Mouse (Mus musculus) heart, adult 18-20 months (tissue): ENCODE data around the gene Olfr1337. TPM values are rescaled to one million over a fixed set of nuclear protein-coding genes. Genes with fewer than 3 reads are reported as not detected.

Experiments used
- DNase-seq, 2 experiments: peaks; one replicate each; pipeline ENCODE4 v3.0.0; 2021 to 2022; ENCODE audit warnings: mixed read lengths in 1 of 2
- long read RNA-seq, 2 experiments: library from polyadenylated mRNA; stranded (forward); transcript quantifications; one replicate each; pipeline ENCODE4 v2.0.0; 2021
- total RNA-seq, 2 experiments: library from RNA; stranded (reverse); gene quantifications; 2 replicates each; pipeline ENCODE4 v1.2.3; 2021

The Olfr1337 gene
- total RNA-seq: not detected
- long read RNA-seq, experiment 1: 0 reads
- long read RNA-seq, experiment 2: 0 reads

DNA sequence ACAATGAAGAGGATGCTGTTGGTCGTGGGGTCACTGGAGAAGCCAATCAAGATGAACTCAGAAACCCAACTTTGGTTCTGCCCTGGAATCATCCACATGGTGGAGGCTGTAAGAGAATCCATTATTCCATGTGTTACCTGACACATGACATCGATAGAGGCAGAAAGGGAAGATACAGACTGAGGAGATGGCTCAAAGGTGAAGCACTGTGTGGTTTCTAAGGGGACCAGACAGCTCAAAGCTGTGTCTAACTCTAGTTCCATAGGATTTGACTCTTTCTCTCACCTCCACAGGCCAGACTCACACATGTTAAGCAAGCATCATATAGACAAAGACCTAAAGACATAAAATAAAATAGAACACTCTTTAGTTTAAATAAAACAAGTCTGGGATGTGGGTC is at the start of gene Olfr1337:
Olfr1337 (minus strand) TSS at position 101 of the 400 bp plus-strand sequence.
- no peak for DNase-seq

DNA sequence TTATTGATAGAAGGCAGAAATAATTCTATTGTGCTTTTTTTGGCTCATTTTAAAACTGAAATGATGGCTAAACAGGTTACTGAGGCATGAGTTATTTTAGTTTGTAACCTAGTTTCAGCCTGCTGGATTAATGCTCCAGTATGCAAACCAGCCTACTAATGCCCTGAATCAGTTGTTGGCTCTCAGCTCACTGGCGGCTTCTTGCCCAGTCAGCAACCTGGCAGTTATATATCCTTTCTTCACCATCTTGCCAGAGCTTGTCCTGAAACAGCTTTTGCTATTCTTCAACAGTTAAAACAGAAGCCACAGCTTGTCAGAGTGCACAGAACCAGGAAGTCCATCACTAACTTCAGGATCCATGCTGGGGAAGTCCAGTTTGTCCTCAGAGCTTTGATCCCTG is 36.5 kb upstream of the Olfr1337 start:
- DNase-seq: peak in 1 of 2 experiments; percentile 3

DNA sequence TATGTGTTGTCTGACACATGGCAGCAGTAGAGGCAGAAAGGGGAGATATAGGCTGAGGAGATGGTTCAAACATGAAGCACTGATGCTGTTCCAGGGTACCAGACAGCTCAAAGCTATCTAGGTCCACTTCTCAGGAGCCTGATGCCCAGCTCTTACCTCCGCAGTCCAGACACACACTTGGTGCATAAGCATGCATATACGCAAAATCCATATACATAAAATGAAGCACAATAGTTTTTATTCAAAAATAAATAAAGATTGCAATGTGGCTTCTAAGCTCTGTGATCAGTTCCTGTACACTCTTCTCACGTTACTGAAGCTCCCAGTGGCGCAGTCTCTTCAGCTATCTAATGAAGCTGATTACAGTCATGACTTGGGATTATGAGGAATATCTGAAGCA is 27.5 kb upstream of the Olfr1337 start, which contains the start of gene Olfr1335:
Olfr1335 (minus strand) TSS at position 101 of the 400 bp plus-strand sequence.
- DNase-seq: no peak

DNA sequence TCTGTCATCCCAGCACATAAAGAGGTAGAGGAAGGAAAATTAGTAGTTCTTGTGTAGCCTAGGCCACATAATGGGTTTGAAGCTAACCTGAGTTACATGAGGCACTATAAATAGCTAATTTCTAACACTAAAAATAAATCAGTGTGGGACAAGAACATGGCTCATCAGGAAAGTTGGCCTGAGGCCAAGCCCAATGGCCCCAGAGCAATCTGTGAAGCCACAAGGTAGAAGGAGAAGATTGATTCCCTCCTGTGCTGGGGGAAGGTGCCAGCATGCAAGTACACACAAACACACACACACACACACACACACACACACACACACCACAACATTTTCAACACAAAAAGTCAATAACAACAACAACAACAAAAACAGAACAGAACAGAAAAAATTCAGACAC is 10.4 kb upstream of the Olfr1337 start:
- peak; percentile 42 to 51 for DNase-seq

DNA sequence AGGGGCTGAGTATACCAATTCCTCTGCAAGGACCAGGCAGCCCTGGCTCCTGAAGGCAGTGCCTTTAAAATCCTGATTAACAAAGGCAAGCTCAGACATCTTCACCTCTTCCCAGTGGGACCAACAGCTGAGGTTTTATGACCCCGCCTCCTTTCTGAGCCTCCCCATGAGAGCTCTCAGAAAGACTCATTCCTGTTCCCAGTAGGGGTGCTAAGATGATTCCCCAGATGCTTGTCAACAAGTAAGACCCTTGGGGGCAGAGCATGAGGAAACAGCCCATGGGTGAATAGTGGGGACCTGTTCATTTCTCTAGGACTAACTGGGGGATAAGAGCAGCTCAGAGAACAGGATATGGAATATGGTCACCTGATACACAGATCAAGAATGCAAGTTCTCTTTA is 23.7 kb downstream of the Olfr1337 start, which contains the start of gene Olfr1338:
Olfr1338 (minus strand) TSS at position 101 of the 400 bp plus-strand sequence.
- no peak for DNase-seq

DNA sequence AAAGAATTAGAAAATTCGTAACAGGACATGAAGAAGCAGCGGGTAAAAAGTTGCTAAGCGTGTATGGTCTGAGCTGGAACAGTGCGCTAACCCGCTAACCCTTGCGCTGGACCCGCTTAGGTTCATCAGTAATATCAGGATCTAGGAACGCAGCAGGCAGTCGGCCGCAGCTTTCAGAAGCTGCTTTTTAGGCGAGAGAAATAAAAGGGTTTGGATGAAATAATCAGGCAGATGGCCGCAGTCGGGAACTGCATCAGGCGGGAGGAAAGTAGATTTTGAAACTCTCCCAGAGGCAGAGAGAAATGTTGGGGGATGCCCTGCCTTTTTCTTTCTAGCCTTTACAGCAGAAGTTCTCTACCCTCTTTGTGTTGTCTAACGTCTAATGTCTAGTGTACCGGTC is 40.5 kb downstream of the Olfr1337 start:
- no peak for DNase-seq

DNA sequence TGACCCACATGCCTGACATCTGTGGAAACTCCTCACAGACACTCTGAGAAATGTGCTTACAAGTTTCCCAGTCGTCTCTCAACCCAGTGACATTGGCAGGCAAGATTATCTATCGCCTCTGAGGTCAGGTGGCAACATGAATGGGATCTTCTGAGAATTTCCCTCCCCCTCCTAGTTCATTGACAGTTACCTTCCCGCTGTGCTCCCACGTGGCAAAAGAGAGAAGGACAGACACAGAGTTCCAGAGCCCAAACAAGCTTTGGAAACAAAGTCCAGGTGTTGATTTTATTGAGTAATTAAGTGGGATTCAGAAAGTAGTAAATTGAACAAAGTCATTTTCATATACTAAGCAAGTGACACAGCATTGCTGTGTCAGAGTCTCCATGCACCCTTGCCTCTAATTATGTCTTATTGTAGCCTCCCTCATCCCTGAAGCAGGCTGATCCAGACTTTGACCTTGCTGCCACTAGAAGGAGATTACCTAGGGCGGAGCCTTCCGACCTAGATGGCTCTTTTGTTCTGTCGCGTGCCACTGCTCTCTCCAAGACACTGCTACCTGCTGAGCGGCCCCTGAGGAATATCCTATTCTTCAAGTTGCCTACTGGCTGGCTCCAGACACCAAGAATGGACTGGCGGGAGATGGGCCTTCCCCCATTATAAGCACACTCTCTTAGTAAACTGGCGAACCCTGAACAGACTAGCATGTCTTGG is 41.2 kb downstream of the Olfr1337 start:
- DNase-seq: no peak

DNA sequence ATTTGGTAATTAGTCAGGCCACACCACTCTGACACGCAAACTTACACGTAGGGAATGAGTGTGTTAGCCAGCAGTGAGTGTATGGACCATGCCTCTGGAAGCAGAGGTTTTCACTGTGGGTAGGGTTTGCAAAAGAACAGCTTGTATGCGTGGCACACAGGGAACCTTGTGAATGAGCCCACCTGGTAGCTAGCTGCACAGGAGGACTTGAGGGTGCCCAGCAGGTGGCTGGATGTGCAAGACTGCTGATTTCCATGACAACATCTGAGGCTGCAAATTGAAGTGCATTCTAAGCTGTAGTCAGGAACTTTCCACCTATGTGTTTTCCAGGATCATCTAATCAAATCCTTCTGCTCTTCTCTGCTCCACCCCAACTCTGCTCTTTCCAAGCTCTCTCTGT is 42.8 kb downstream of the Olfr1337 start:
- DNase-seq: no peak

DNA sequence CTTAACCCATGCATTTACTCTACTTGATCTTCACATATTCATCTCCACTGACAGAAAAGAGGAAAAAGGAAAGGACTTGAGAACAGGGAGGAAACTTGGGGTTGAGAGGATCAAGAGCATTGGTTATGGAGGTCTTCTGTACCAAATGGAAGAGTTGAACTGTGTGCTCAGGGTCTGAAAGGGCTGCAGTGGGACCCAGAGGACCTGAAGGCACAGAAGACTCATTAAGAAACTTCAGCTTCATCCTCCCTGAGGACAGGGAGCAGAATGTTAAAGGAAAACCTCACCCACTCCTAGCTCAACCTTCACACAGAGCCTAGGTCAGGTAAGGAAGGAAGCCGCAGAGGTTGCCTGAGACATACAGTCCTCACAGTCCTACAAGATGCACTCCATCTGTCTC is 50.5 kb downstream of the Olfr1337 start, which contains the start of gene Olfr1339:
Olfr1339 (plus strand) TSS at position 301 of the 400 bp plus-strand sequence.
- no peak for DNase-seq

Other genes with a start within 250 kb of the Olfr1337 start
- gene Tmem125, start 238.5 kb downstream of the Olfr1337 start, total RNA-seq: not detected
- under 1 TPM in 1 of 2 experiments, not detected in 1; 0.15 TPM for gene Cfap57, start 161.8 kb downstream of the Olfr1337 start, total RNA-seq
- 10 to 100 TPM; 37.0 to 39.2 TPM for gene Ebna1bp2, start 161.8 kb downstream of the Olfr1337 start, total RNA-seq
- gene Olfr62, start 123.6 kb downstream of the Olfr1337 start, total RNA-seq: not detected
- not detected for gene Olfr1342, start 89.8 kb downstream of the Olfr1337 start, total RNA-seq
- not detected for gene Olfr1341, start 79.1 kb downstream of the Olfr1337 start, total RNA-seq
- gene Olfr1340, start 62.4 kb downstream of the Olfr1337 start, total RNA-seq: not detected
- gene Olfr1339, start 50.4 kb downstream of the Olfr1337 start, total RNA-seq: not detected
- not detected for gene Olfr1338, start 23.8 kb downstream of the Olfr1337 start, total RNA-seq
- not detected for gene Olfr1335, start 27.4 kb upstream of the Olfr1337 start, total RNA-seq
- not detected for gene Olfr1333, start 53.7 kb upstream of the Olfr1337 start, total RNA-seq
- gene Olfr1331, start 82.1 kb upstream of the Olfr1337 start, total RNA-seq: not detected
- not detected for gene Olfr1330, start 106.0 kb upstream of the Olfr1337 start, total RNA-seq
- gene Olfr1329, start 134.9 kb upstream of the Olfr1337 start, total RNA-seq: not detected
- gene Olfr1328, start 156.0 kb upstream of the Olfr1337 start, total RNA-seq: not detected
- under 1 TPM; 0.10 to 0.62 TPM for gene Lao1, start 179.0 kb upstream of the Olfr1337 start, total RNA-seq